Mouse (Mus musculus) bone marrow macrophage, adult 2 months (primary cell): ENCODE data around the gene Cdc42ep5. TPM values are rescaled to one million over a fixed set of nuclear protein-coding genes. Genes with fewer than 3 reads are reported as not detected.
A peak's percentile ranks its signal among the peaks of the same experiment; 100 is the strongest.

Experiments
- H3K27ac ChIP-seq: 2 replicates; pipeline ENCODE4 v1.5.1; 2012; ENCODE audit warnings: low read depth, low read length; ENCODE audit not compliant: insufficient read depth
- H3K4me1 ChIP-seq: 2 replicates; pipeline ENCODE4 v1.6.1; 2012; ENCODE audit warnings: low read length; ENCODE audit not compliant: control insufficient read depth, insufficient read depth
- H3K4me3 ChIP-seq: 2 replicates; pipeline ENCODE4 v1.5.1; 2012; ENCODE audit warnings: mild to moderate bottlenecking, low read length, moderate library complexity; ENCODE audit not compliant: insufficient read depth
- CTCF ChIP-seq: IDR thresholded peaks from 2 replicates; pipeline ENCODE4 v1.5.1; 2012; ENCODE audit warnings: low read depth, mild to moderate bottlenecking, low read length, moderate library complexity
- POLR2A ChIP-seq: IDR thresholded peaks from 2 replicates; pipeline ENCODE4 v1.6.1; 2012; ENCODE audit warnings: mild to moderate bottlenecking, low read depth, low read length, borderline replicate concordance
- polyA plus RNA-seq: library from polyadenylated mRNA; stranded (reverse); fragments of >200 nt; gene quantifications from 2 replicates; pipeline ENCODE4 v1.2.4, GENCODE M21; 2012; ENCODE audit not compliant: missing spikeins, insufficient read depth, insufficient read length

Cdc42ep5 gene
- polyA plus RNA-seq, 1 experiment: not detected

DNA sequence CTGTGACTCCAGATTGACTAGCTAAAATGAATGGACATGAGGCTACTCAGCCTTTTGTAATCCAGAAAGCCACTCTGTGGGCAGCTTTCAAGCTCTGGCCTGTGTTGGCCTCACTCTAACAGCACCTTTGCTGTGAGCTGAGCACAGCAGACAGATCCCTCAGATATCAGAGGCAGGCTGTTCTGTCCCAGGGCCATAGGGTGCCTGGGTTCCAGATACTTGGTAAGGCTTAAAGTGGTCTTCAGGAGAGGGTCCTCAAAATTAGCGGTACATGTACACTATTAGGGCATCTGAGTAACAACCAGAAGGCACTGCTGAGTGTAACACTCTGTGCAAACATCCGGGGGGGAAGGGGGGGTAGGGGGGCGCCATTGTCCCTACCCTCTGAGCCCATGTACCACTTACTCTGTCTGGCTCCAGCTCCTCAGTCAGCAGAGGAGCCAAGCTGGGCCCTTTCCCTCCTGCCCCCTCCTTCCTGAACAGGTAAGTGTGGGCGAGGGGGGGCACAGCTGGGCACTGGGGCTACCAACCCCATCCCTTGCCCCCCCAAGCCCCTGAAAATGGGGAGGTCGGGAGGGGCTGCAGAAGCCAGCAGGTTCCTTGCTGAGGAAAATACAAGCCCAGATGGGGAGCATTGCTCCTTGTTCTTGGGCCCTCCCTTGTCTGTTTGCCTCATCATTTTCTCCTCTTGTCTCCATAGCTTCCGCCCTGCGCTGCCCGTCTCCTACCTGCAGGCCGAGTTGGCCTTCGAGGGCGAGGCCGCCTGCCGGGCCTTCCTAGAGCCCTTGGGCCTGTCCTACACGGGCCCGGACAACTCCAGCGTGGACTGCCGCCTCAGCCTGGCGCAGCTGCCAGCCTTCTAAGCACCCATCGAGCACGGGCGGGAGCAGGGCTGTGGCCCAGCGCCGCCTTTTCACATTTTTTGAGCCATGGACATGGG lies 18.1 kb downstream of the Cdc42ep5 start:
- Histone ChIP-seq H3K27ac (no peak overlapping the region), H3K4me3 (no peak overlapping the region), H3K4me1 (peaks cover 11% of the 10 kb centered on the region)
- no peak for TF ChIP-seq CTCF
- no peak for TF ChIP-seq POLR2A

DNA sequence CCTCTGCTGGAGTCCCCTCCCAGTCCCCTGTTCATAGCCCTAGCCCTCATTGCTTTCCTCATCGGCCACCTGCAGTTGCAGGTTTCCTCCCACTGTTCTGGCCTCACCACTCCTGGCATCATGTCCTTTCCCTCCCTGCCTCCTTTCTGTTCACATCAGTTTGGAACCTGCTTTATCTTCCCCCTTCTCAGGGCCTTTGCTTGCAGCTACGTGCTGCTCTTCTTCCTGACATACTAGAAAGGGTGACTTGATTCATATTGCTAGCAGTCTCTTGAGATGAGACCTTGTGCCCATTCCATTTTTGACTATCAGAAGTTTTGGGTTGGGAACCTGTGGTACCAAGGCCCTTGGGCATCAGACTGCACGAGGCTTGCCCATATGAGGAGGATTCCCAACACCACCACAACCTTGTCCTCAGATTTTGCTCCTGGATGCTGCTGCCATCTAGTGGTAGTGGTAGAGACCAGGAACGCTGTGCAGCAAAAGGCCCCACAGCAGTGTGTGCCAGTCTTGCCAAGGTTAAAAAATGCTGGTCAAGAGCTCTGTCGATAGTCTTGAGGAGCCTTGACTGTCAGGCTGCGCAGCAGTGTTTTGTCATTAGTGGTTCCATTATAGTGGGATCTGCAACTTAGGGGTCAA lies 19.0 kb downstream of the Cdc42ep5 start:
- Histone ChIP-seq H3K4me1 (peaks cover 7% of the 10 kb centered on the region; the same call in 1 of the 2 replicates), H3K4me3 (no peak overlapping the region), H3K27ac (no peak overlapping the region)
- TF ChIP-seq CTCF (peak; percentile 92), POLR2A (no peak)

- Histone ChIP-seq H3K4me3 (no peak overlapping the region), H3K4me1 (peaks cover 7% of the 10 kb centered on the region; the same call in 1 of the 2 replicates), H3K27ac (no peak overlapping the region)
- TF ChIP-seq CTCF: no peak
- TF ChIP-seq POLR2A: no peak
These were observed 19.7 kb downstream of the Cdc42ep5 start for GRCm38 (mm10) chr7:4144766-4145551.

DNA sequence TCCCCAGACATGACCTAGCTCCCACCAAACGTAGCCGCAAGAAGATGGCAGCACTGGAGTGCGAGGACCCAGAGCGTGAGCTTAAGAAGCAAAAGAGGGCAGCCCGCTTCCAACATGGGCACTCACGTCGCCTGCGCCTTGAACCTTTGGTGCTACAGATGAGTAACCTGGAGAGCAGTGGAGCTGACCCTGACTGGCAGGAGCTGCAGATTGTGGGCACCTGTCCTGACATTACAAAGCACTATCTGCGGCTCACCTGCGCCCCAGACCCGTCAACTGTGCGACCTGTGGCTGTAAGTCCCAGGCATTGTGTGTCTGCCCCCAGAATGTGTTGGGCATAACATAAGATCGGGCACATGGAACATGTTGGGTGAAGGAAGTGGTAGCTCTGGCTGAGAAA lies 20.6 kb downstream of the Cdc42ep5 start:
- Histone ChIP-seq H3K4me1 (peaks cover 7% of the 10 kb centered on the region; the same call in 1 of the 2 replicates), H3K27ac (no peak overlapping the region), H3K4me3 (no peak overlapping the region)
- TF ChIP-seq CTCF (no peak), POLR2A (no peak)

DNA sequence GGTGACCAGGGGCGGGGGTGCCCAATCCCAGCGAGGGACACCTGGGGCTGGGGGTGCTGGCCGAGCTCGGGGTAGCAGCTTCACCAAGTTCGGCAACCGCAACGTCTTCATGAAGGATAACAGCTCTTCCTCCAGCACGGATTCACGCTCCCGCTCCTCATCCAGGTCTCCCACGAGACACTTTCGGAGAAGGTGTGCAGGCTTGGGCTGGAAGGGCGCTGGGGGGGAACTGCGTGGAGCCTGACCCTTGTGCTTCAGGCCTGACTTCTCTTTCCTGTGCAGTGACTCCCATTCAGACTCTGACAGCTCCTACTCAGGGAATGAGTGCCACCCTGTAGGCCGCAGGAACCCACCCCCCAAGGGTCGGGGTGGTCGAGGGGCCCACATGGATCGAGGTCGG lies 21.2 kb downstream of the Cdc42ep5 start:
- Histone ChIP-seq H3K27ac (no peak overlapping the region), H3K4me3 (no peak overlapping the region), H3K4me1 (peaks cover 7% of the 10 kb centered on the region)
- no peak for TF ChIP-seq CTCF
- TF ChIP-seq POLR2A: no peak

DNA sequence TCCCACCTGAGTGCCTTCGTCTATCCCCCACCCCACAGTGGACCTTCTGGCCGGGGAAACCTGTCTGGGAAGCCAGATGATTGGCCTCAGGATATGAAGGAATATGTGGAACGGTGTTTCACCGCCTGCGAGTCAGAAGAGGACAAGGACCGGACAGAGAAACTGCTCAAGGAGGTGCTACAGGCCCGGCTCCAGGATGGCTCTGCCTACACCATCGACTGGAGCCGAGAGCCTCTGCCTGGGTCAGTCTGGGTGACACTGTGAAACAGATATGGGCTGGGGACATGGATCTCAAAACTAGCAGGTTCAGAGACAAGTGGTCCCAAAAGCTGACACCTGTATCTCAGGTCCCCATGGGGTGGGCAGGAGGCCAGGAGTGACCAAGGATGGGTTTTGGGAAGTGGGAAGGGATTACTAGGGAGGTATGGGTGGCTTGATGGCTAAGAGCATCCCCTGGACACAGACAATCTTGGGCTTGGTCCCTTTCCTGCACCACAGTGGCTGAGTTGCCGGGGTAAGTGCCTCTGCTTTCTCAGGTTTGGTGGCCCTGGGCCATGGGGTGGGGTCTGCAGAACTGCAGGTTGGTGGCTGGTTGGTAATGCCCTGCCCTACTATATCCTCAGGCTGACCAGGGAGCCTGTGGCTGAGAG lies 21.7 kb downstream of the Cdc42ep5 start:
- no peak for TF ChIP-seq POLR2A
- peaks cover 6% of the 10 kb centered on the region for H3K4me1 ChIP-seq
- H3K27ac ChIP-seq: no peak overlapping the region
- no peak overlapping the region for H3K4me3 ChIP-seq

DNA sequence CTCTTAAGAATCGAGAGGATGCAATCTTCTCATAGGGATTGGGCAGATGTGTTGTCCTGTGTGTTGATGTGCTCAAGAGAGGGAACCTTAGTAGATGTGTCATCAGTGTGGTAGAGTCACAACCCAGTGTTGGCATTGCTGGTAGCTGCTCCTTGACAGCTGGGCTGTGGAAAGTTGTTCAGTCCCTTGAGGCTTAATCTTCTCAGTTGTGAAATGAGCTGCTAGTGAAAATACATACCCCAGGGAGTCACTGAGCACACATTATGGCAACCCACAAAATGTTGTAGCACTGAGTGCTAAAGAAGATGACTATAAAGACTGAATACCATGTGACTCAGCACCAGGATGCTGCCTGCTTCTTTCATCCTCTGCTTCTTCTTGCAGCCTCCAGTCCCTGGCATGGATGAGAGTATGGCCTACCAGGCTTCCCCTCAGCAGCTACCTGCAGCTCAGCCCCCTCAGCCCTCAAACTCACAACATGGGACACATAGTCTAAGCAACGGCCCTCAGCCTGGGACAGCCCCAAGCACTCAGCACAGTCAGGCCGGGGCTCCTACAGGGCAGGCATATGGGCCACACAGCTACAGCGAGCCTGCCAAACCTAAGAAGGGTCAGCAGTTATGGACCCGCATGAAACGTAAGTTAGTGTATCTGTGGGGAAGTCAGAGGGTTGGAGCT lies 22.9 kb downstream of the Cdc42ep5 start:
- Histone ChIP-seq H3K4me3 (no peak overlapping the region), H3K27ac (no peak overlapping the region), H3K4me1 (peaks cover 5% of the 10 kb centered on the region)
- no peak for TF ChIP-seq POLR2A
- TF ChIP-seq CTCF: no peak

GRCm38 (mm10) chr7:4139391-4139790 lies 25.3 kb downstream of the Cdc42ep5 start:
- no peak overlapping the region for H3K4me3 ChIP-seq
- H3K4me1 ChIP-seq: peaks cover 12% of the 10 kb centered on the region
- no peak overlapping the region for H3K27ac ChIP-seq
- no peak for TF ChIP-seq CTCF
- no peak for TF ChIP-seq POLR2A

GRCm38 (mm10) chr7:4138671-4139070 lies 26.0 kb downstream of the Cdc42ep5 start:
- Histone ChIP-seq H3K27ac (no peak overlapping the region), H3K4me1 (peaks cover 17% of the 10 kb centered on the region), H3K4me3 (no peak overlapping the region)
- TF ChIP-seq POLR2A: no peak
